Mouse (Mus musculus) duodenum, adult 2 months (tissue): ENCODE measurements around the gene Ube2g2. TPM values are rescaled to one million over a fixed set of nuclear protein-coding genes. Genes with fewer than 3 reads are reported as not detected.

Source experiments
- polyA plus RNA-seq: library from polyadenylated mRNA; depleted of rRNA; stranded (reverse); fragments of >200 nt; gene quantifications from 2 replicates; pipeline ENCODE4 v1.2.3, GENCODE M21; 2012; ENCODE audit warnings: low replicate concordance; rRNA removed

Gene Ube2g2
- 18.6 and 24.1 TPM in 2 replicates for polyA plus RNA-seq

DNA sequence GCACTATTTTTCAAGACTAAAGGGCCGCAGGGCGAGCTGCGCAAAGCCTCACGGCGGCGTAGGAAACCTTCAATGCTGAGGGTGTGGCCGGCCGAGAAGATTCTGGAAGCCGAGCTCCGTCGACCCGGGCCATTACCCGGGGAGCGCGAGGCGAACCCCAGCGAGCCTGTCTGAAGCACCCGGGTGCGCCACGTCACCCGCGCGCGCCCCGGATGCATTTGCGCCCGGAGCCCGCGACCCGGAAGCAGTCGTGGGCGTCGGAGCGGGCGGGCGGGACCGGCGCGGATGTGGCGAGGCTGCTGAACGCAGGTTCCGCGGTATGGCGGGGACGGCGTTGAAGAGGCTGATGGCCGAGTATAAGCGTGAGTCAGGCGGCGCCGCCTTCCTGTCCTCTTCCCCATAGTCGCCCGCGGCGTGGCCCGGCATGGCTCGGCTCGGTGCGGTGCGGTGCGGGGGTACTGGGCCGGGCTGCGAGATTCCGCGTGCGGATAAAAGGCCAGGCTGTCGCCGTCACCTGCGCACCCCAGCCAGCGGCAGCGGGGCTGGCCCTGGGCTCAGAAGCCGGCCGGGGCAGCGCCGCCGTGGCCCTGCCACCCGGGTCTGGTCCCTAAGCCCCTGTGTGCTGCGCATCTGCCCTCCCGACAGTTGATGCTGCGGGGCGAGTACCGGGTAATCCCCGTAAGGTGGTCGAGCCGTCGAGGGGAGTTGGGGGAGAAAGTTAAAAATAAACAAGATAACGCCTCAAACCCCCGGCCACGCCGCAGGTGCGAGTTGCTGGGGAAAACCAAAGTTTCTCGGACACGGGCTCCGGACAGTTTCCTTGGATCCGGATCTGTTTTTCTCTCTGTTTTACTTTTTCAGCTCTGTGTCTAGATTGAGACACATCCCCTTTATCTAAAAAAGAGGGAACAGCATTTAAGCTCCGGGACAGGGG lies at the start of gene Ube2g2:
Ube2g2 (plus strand) TSS at position 221 of the 934 bp plus-strand sequence.

DNA sequence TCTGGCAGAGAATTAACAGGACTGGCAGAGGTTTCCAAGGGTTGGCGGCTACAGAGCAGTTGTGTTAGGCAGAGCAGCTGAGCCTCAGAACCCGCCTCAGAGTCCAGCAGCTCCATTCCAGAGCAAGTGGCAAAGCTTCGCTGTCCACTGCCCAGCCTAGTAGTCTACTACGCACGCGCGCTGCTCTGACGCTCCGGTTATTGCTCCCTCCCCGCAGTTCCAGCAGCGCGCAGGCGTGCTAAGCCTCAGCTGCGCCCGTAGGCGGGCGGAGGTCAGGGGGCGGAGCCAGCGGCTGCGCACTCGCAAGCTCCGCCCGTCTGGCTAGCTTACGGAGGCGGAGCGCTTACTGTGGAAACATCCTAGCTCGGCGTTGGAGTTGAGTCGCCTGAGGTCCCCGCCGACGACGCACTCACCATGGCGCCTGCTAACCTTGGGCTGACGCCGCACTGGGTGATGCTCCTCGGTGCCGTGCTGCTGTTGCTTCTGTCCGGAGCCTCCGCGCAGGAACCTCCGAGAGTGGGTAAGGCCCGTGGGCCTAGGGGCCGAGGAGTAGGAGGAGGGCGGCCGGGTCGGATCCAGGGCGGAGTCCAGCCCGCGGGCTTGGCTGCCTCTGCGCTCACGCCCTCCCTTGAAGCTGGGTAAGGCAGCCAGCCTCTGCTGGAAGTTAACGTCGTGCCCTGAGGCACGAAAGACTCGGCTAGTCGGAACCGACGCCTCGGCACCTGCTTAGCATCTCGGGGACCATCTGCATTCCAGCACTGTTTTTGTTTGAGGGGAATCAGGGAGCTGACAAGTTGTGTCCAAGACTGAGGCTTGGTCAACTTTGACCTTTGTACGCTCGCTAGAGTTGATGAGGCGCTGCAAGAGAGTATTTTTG lies 40.4 kb upstream of the Ube2g2 start, which contains the start of gene Pttg1ip:
Pttg1ip (plus strand) TSS at position 313 of the 877 bp plus-strand sequence.

DNA sequence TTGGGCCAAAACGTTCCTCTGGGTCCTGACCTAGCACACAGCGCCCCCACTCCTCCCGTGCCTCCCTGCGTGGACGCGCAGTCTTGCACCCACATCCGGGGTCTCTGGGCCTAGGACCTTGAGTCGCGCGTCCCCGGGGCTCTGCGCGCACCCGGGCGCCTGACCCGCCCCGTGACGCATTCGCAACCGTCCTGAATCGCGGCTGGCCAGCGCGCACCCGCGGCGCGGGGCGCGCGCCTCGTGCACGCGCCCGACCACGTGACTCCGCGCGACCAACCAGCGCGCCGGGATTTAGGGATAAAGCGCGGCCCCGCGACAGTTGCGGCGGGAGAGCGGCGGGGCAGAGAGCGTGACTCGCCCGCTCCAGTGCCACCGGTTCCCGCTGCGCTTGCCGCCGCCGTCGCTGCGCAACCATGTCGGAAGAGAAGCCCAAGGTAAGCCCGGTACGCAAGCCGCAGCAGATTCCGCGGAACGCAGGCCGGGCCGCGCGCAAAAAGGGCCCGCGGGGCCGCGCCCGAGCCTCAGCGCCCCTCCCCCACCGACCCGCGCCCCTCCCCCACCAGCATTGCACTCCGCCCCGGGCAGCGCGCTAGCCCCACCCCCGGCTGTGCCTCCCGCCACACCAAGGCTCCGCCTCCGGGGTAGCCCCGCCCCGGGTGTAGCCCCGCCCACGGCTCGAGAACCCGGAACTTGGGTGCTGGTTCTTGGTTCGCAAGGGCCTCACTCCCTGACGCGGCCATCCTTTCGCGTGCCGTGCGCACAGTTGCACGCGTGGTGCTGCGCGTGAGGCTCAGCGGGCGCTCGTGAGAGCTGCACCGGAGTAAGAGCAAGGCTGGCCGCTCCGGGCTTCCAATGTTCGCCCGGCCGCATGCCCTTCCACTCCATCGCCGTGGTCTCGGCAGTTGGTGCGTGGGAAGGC lies 15.9 kb upstream of the Ube2g2 start, which contains the start of the genes Sumo3 and Gm49325:
Sumo3 (plus strand) TSS at position 190 of the 919 bp plus-strand sequence.
Gm49325 (plus strand) TSS at position 290 of the 919 bp plus-strand sequence.

DNA sequence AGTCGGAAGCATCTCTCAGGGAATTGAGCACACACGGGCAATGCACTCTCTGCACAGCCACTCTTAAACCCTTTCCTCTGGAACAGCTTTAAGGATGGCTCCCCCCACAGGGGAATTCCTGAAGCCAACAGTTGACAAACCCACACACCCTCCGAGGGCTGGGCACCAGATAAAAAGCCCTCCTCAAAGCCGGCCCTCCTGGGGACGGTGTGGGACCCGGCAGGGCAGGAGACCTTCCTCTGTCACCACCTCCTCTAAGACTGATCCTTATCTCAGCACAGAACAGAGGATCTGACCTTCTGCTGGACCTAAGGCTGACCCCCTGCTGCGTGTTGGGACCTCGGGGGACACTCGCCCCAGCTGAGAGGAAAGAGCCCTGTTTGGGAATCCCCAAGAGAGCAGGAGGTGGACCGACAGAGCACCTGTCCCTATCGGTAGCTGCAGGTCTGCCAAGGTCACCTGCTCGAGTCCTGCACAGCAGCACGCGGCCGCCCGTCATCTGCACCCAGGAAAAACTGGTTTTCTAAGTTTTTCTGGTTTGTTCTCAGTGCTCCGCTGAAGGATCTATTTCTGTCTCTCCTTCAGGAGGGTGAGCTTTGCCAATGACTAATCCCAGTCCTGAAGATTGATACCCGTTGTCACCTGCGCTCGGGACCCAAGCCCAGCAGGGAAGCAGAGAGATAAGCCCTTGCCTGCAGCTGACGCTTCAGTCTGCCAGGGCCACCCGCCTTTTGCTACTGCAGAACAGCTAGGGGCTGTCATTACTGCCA lies 64.0 kb downstream of the Ube2g2 start, which contains the start of gene Tspear:
Tspear (plus strand) TSS at position 675 of the 770 bp plus-strand sequence.

DNA sequence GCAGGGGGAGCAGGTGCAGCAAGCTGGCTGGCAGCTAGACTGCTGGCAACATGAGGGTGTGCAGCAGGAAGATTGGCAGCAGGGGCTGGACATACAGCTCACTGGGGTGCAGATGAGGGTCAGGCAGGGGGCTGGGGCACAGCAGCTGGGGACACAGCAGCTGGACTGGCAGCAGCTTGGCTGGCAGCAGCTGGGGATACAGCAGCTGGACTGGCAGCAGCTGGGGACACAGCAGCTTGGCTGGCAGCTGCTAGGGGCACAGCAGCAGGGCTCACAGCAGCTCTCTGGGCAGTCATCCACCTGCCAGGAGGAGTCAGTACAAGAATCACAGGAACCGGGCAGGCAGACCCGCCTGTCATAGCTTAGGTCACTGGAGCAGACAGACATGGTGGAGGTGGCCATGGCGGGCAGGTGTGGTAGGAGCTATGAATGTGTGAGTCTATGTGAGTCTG lies 68.3 kb downstream of the Ube2g2 start, which contains the start of gene Gm19402:
Gm19402 (minus strand) TSS at position 402 of the 452 bp plus-strand sequence.

Other genes with a start within 250 kb of the Ube2g2 start
- 0.51 and 0.82 TPM in 2 replicates for gene Adarb1, start 204.0 kb upstream of the Ube2g2 start, polyA plus RNA-seq
- 33.9 and 43.1 TPM in 2 replicates for gene Fam207a, start 106.5 kb upstream of the Ube2g2 start, polyA plus RNA-seq
- 4.4 and 10.5 TPM in 2 replicates for gene Itgb2, start 92.0 kb upstream of the Ube2g2 start, polyA plus RNA-seq
- 99.6 and 136 TPM in 2 replicates for gene Pttg1ip, start 40.6 kb upstream of the Ube2g2 start, polyA plus RNA-seq
- gene Sumo3, start 16.2 kb upstream of the Ube2g2 start, polyA plus RNA-seq, result 114 and 144 TPM in 2 replicates
- gene Gm49325, start 16.1 kb upstream of the Ube2g2 start, polyA plus RNA-seq, result not detected in 2 replicates
- 0.19 and 0.56 TPM in 2 replicates for gene Tspear, start 64.3 kb downstream of the Ube2g2 start, polyA plus RNA-seq
- gene Gm19402, start 68.5 kb downstream of the Ube2g2 start, polyA plus RNA-seq, result not detected in 2 replicates
- gene Gm9508, start 75.0 kb downstream of the Ube2g2 start, polyA plus RNA-seq, result not detected in 2 replicates
- gene Gm10272, start 84.4 kb downstream of the Ube2g2 start, polyA plus RNA-seq, result 1.1 TPM in 1 of 2 replicates, not detected in the other
- not detected in 2 replicates for gene Gm10024, start 89.2 kb downstream of the Ube2g2 start, polyA plus RNA-seq
- not detected in 2 replicates for gene Gm10142, start 93.5 kb downstream of the Ube2g2 start, polyA plus RNA-seq
- gene Krtap12-1, start 98.3 kb downstream of the Ube2g2 start, polyA plus RNA-seq, result 0.43 TPM in 1 of 2 replicates, not detected in the other
- gene Gm10100, start 104.2 kb downstream of the Ube2g2 start, polyA plus RNA-seq, result not detected in 2 replicates
- gene Gm18596, start 120.4 kb downstream of the Ube2g2 start, polyA plus RNA-seq, result not detected in 2 replicates
- gene Gm9736, start 129.1 kb downstream of the Ube2g2 start, polyA plus RNA-seq, result not detected in 2 replicates
- not detected in 2 replicates for gene Gm3233, start 137.4 kb downstream of the Ube2g2 start, polyA plus RNA-seq
- gene Gm3238, start 149.1 kb downstream of the Ube2g2 start, polyA plus RNA-seq, result not detected in 2 replicates
- gene Gm7138, start 154.7 kb downstream of the Ube2g2 start, polyA plus RNA-seq, result not detected in 2 replicates
- not detected in 2 replicates for gene Gm3250, start 160.3 kb downstream of the Ube2g2 start, polyA plus RNA-seq
- not detected in 2 replicates for gene Gm7137, start 165.9 kb downstream of the Ube2g2 start, polyA plus RNA-seq
- gene Gm9639, start 172.8 kb downstream of the Ube2g2 start, polyA plus RNA-seq, result not detected in 2 replicates
- not detected in 2 replicates for gene Gm19668, start 176.9 kb downstream of the Ube2g2 start, polyA plus RNA-seq
- gene Gm9507, start 189.6 kb downstream of the Ube2g2 start, polyA plus RNA-seq, result not detected in 2 replicates
- gene Gm2696, start 192.4 kb downstream of the Ube2g2 start, polyA plus RNA-seq, result not detected in 2 replicates
- not detected in 2 replicates for gene Krtap10-4, start 204.8 kb downstream of the Ube2g2 start, polyA plus RNA-seq
- gene Krtap10-10, start 213.7 kb downstream of the Ube2g2 start, polyA plus RNA-seq, result not detected in 2 replicates
- not detected in 2 replicates for gene Gm36176, start 224.5 kb downstream of the Ube2g2 start, polyA plus RNA-seq
- gene Gm10318, start 230.6 kb downstream of the Ube2g2 start, polyA plus RNA-seq, result 0.27 TPM in 1 of 2 replicates, not detected in the other
- not detected in 2 replicates for gene Gm3285, start 239.7 kb downstream of the Ube2g2 start, polyA plus RNA-seq